Mouse (Mus musculus): Measurements from ENCODE around the gene Fgfr2. TPM values are rescaled to one million over a fixed set of nuclear protein-coding genes. Genes with fewer than 3 reads are reported as not detected.

Gene Fgfr2
- total RNA-seq, 2 experiments from 2014 or later: 47.6 to 49.5 TPM

GRCm38 (mm10) chr7:132903796-132904195 is 219.4 kb downstream of the Fgfr2 start:
- peak; percentile 29; the same call in 1 of the 2 replicates for TF ChIP-seq CTCF (conservative IDR thresholded peaks at IDR 0.05)
- Histone ChIP-seq H3K27ac (no peak overlapping the region), H3K4me3 (no peak overlapping the region)
- no peak for DNase-seq (ENCODE audit: low spot score in 2 of 2)

- Histone ChIP-seq H3K4me3 (no peak overlapping the region), H3K27ac (no peak overlapping the region)
- no peak for TF ChIP-seq CTCF (conservative IDR thresholded peaks at IDR 0.05)
- DNase-seq (ENCODE audit: low spot score in 2 of 2): no peak
Measured at GRCm38 (mm10) chr7:132900826-132901531, 222.2 kb downstream of the Fgfr2 start.

- no peak overlapping the region for H3K27ac ChIP-seq
- DNase-seq (ENCODE audit: low spot score in 2 of 2): no peak
- H3K4me3 ChIP-seq: no peak overlapping the region
Measured at GRCm38 (mm10) chr7:132898234-132898633, 224.9 kb downstream of the Fgfr2 start.

GRCm38 (mm10) chr7:132897258-132897657 is 225.9 kb downstream of the Fgfr2 start:
- Histone ChIP-seq H3K27ac (no peak overlapping the region), H3K4me3 (no peak overlapping the region)
- TF ChIP-seq CTCF (conservative IDR thresholded peaks at IDR 0.05): peak; percentile 56
- DNase-seq (ENCODE audit: low spot score in 2 of 2): no peak

More at GRCm38 (mm10) chr7:132898234-132898633, 224.9 kb downstream of the Fgfr2 start:
- TF ChIP-seq CTCF (conservative IDR thresholded peaks at IDR 0.05): peak; percentile 77

GRCm38 (mm10) chr7:132896206-132896815 is 226.8 kb downstream of the Fgfr2 start:
- DNase-seq (ENCODE audit: low spot score in 2 of 2): no peak
- TF ChIP-seq CTCF (conservative IDR thresholded peaks at IDR 0.05): no peak
- H3K27ac ChIP-seq: peak overlapping the region; percentile 57
- H3K4me3 ChIP-seq: no peak overlapping the region

GRCm38 (mm10) chr7:132894841-132895555 is 228.2 kb downstream of the Fgfr2 start:
- DNase-seq (ENCODE audit: low spot score in 2 of 2): peak; percentile 26 to 33
- TF ChIP-seq CTCF (conservative IDR thresholded peaks at IDR 0.05): no peak
- H3K27ac ChIP-seq: peak overlapping the region; percentile 57; the same call in 1 of the 2 replicates
- H3K4me3 ChIP-seq: no peak overlapping the region

- no peak for DNase-seq (ENCODE audit: low spot score in 2 of 2)
- no peak for TF ChIP-seq CTCF (conservative IDR thresholded peaks at IDR 0.05)
- no peak overlapping the region for H3K4me3 ChIP-seq
- H3K27ac ChIP-seq: no peak overlapping the region
Measured at GRCm38 (mm10) chr7:132893336-132893735, 229.8 kb downstream of the Fgfr2 start.

- TF ChIP-seq CTCF (conservative IDR thresholded peaks at IDR 0.05): no peak
- H3K27ac ChIP-seq: peak overlapping the region; percentile 68; the same call in 1 of the 2 replicates
- no peak for DNase-seq (ENCODE audit: low spot score in 2 of 2)
Measured at GRCm38 (mm10) chr7:132892806-132893205, 230.3 kb downstream of the Fgfr2 start.

GRCm38 (mm10) chr7:132892311-132892661 is 230.9 kb downstream of the Fgfr2 start:
- H3K4me3 ChIP-seq: no peak overlapping the region
- no peak for TF ChIP-seq CTCF (conservative IDR thresholded peaks at IDR 0.05)
- no peak for DNase-seq (ENCODE audit: low spot score in 2 of 2)
- peak overlapping the region; percentile 68 for H3K27ac ChIP-seq

More at GRCm38 (mm10) chr7:132892806-132893205, 230.3 kb downstream of the Fgfr2 start:
- H3K4me3 ChIP-seq: no peak overlapping the region

GRCm38 (mm10) chr7:132891561-132892310 is 231.4 kb downstream of the Fgfr2 start:
- TF ChIP-seq CTCF (conservative IDR thresholded peaks at IDR 0.05): no peak
- Histone ChIP-seq H3K4me3 (no peak overlapping the region), H3K27ac (peak overlapping the region; percentile 68)
- peak in 1 of 2 experiments; percentile 22 for DNase-seq (ENCODE audit: low spot score in 2 of 2)

GRCm38 (mm10) chr7:132890201-132890600 is 232.9 kb downstream of the Fgfr2 start:
- no peak for DNase-seq (ENCODE audit: low spot score in 2 of 2)
- TF ChIP-seq CTCF (conservative IDR thresholded peaks at IDR 0.05): no peak
- Histone ChIP-seq H3K4me3 (no peak overlapping the region), H3K27ac (no peak overlapping the region)

- TF ChIP-seq CTCF (conservative IDR thresholded peaks at IDR 0.05): no peak
- peak in 1 of 2 experiments; percentile 4 for DNase-seq (ENCODE audit: low spot score in 2 of 2)
- no peak overlapping the region for H3K27ac ChIP-seq
- H3K4me3 ChIP-seq: no peak overlapping the region
Measured at GRCm38 (mm10) chr7:132889691-132890090, 233.5 kb downstream of the Fgfr2 start.
